Mouse (Mus musculus) MEL (cell line): ENCODE measurements around the gene Rab13. TPM values are rescaled to one million over a fixed set of nuclear protein-coding genes. Genes with fewer than 3 reads are reported as not detected.

Experiments
- DNase-seq: peaks from one replicate; pipeline ENCODE4 v3.0.0; 2011; ENCODE audit warnings: low read depth, low spot score
- H3K27ac ChIP-seq: 2 replicates; pipeline ENCODE4 v1.5.1; 2012; ENCODE audit warnings: low read depth, mild to moderate bottlenecking, control low read depth, low read length, moderate library complexity; ENCODE audit not compliant: control insufficient read depth
- H3K27me3 ChIP-seq, 2 experiments: fragments of 150-350 bp in 1 of 2; sonication (generic) in 1 of 2; 2 replicates each; pipeline ENCODE4 v1.6.1; 2012; ENCODE audit warnings: low read length in 2 of 2, mild to moderate bottlenecking in 2 of 2, improper control_type of control experiment in 1 of 2, moderate library complexity in 1 of 2; ENCODE audit not compliant: insufficient read depth in 2 of 2, control insufficient read depth in 1 of 2
- H3K36me3 ChIP-seq, 2 experiments: 2 replicates each; pipeline ENCODE4 v1.6.1; 2012 to 2014; ENCODE audit warnings: low read length in 2 of 2, improper control_type of control experiment in 1 of 2, inconsistent platforms in 1 of 2, mild to moderate bottlenecking in 1 of 2; ENCODE audit not compliant: insufficient read depth in 2 of 2, control insufficient read depth in 1 of 2
- H3K4me1 ChIP-seq, 2 experiments: fragments of 150-350 bp in 1 of 2; sonication (generic) in 1 of 2; 2 replicates each; pipeline ENCODE4 v1.6.1; 2012; ENCODE audit warnings: low read length in 2 of 2, improper control_type of control experiment in 1 of 2, mild to moderate bottlenecking in 1 of 2; ENCODE audit not compliant: insufficient read depth in 2 of 2, control insufficient read depth in 1 of 2
- H3K4me3 ChIP-seq, 2 experiments: fragments of 150-350 bp in 1 of 2; sonication (generic) in 1 of 2; 2 replicates each; pipeline ENCODE4 v1.5.1; 2012; ENCODE audit warnings: low read depth in 2 of 2, low read length in 2 of 2, mild to moderate bottlenecking in 2 of 2, moderate library complexity in 2 of 2, control low read depth in 1 of 2, improper control_type of control experiment in 1 of 2; ENCODE audit not compliant: control insufficient read depth in 1 of 2, insufficient read depth in 1 of 2
- H3K79me2 ChIP-seq: 2 replicates; pipeline ENCODE4 v1.6.1; 2012; ENCODE audit warnings: mild to moderate bottlenecking, low read length, moderate library complexity; ENCODE audit not compliant: control insufficient read depth, poor library complexity, insufficient read depth
- H3K9ac ChIP-seq: 2 replicates; pipeline ENCODE4 v1.6.1; 2012; ENCODE audit warnings: low read depth, mild to moderate bottlenecking, control low read depth, low read length, moderate library complexity; ENCODE audit not compliant: control insufficient read depth, poor library complexity, severe bottlenecking
- H3K9me3 ChIP-seq: fragments of 150-350 bp; sonication (generic); replicated peaks from 2 replicates; pipeline ENCODE4 v1.6.1; 2012; ENCODE audit warnings: mild to moderate bottlenecking, low read length, improper control_type of control experiment, moderate library complexity; ENCODE audit not compliant: insufficient read depth
- BHLHE40 ChIP-seq: IDR thresholded peaks from 2 replicates; pipeline ENCODE4 v1.6.1; 2012; ENCODE audit warnings: low read depth, mild to moderate bottlenecking, inconsistent platforms, low read length, improper control_type of control experiment, borderline replicate concordance
- CHD1 ChIP-seq: IDR thresholded peaks from 2 replicates; pipeline ENCODE4 v1.6.1; 2012; ENCODE audit warnings: low read depth, mild to moderate bottlenecking, inconsistent platforms, low read length, improper control_type of control experiment
- CHD2 ChIP-seq: IDR thresholded peaks from 2 replicates; pipeline ENCODE4 v1.6.1; 2011; ENCODE audit warnings: low read length, improper control_type of control experiment
- ELF1 ChIP-seq: IDR thresholded peaks from 2 replicates; pipeline ENCODE4 v1.6.1; 2014; ENCODE audit warnings: low read depth, mild to moderate bottlenecking, inconsistent platforms, low read length, improper control_type of control experiment, moderate library complexity
- EP300 ChIP-seq, 2 experiments: IDR thresholded peaks; 2 replicates each; pipeline ENCODE4 v1.6.1; 2011; ENCODE audit warnings: improper control_type of control experiment in 2 of 2, low read length in 2 of 2, low read depth in 1 of 2, mild to moderate bottlenecking in 1 of 2
- ETS1 ChIP-seq: IDR thresholded peaks from 2 replicates; pipeline ENCODE4 v1.6.1; 2012; ENCODE audit warnings: low read depth, mild to moderate bottlenecking, inconsistent platforms, low read length, improper control_type of control experiment, moderate library complexity
- GABPA ChIP-seq: IDR thresholded peaks from 2 replicates; pipeline ENCODE4 v1.6.1; 2012; ENCODE audit warnings: low read depth, mild to moderate bottlenecking, inconsistent platforms, low read length, improper control_type of control experiment, moderate library complexity
- GATA1 ChIP-seq: IDR thresholded peaks from 2 replicates; pipeline ENCODE4 v1.6.1; 2011; ENCODE audit warnings: low read depth, low read length, improper control_type of control experiment
- HCFC1 ChIP-seq: IDR thresholded peaks from 2 replicates; pipeline ENCODE4 v1.6.1; 2012; ENCODE audit warnings: low read depth, mild to moderate bottlenecking, inconsistent platforms, low read length, improper control_type of control experiment, moderate library complexity
- JUND ChIP-seq: IDR thresholded peaks from 2 replicates; pipeline ENCODE4 v1.6.1; 2011; ENCODE audit warnings: low read depth, mild to moderate bottlenecking, improper control_type of control experiment, low read length
- KAT2A ChIP-seq: conservative IDR thresholded peaks from 2 replicates; pipeline ENCODE4 v1.6.1; 2012; ENCODE audit warnings: low read depth, low read length, improper control_type of control experiment, inconsistent platforms
- MAFK ChIP-seq: IDR thresholded peaks from 2 replicates; pipeline ENCODE4 v1.6.1; 2011; ENCODE audit warnings: low read depth, mild to moderate bottlenecking, low read length, improper control_type of control experiment, borderline replicate concordance
- MAX ChIP-seq: IDR thresholded peaks from 2 replicates; pipeline ENCODE4 v1.6.1; 2011; ENCODE audit warnings: low read length, improper control_type of control experiment
- MAZ ChIP-seq: IDR thresholded peaks from 2 replicates; pipeline ENCODE4 v1.6.1; 2012; ENCODE audit warnings: low read depth, mild to moderate bottlenecking, inconsistent platforms, low read length, improper control_type of control experiment
- MEF2A ChIP-seq: IDR thresholded peaks from 2 replicates; pipeline ENCODE4 v1.6.1; 2014; ENCODE audit warnings: low read depth, mild to moderate bottlenecking, inconsistent platforms, low read length, improper control_type of control experiment; ENCODE audit not compliant: poor library complexity, insufficient replicate concordance, severe bottlenecking; ENCODE audit errors: extremely low read depth
- MXI1 ChIP-seq: IDR thresholded peaks from 2 replicates; pipeline ENCODE4 v1.6.1; 2011; ENCODE audit warnings: mild to moderate bottlenecking, low read depth, low read length, improper control_type of control experiment
- MYB ChIP-seq: IDR thresholded peaks from 2 replicates; pipeline ENCODE4 v1.6.1; 2011; ENCODE audit warnings: mild to moderate bottlenecking, low read depth, low read length, improper control_type of control experiment
- MYC ChIP-seq: IDR thresholded peaks from 2 replicates; pipeline ENCODE4 v1.6.1; 2011; ENCODE audit warnings: low read depth, mild to moderate bottlenecking, low read length, improper control_type of control experiment, moderate library complexity
- NELFE ChIP-seq: IDR thresholded peaks from 2 replicates; pipeline ENCODE4 v1.6.1; 2011; ENCODE audit warnings: low read depth, low read length, improper control_type of control experiment
- NRF1 ChIP-seq: IDR thresholded peaks from 2 replicates; pipeline ENCODE4 v1.6.1; 2014; ENCODE audit warnings: low read depth, mild to moderate bottlenecking, inconsistent platforms, low read length, improper control_type of control experiment, moderate library complexity; ENCODE audit not compliant: poor library complexity, insufficient read depth, severe bottlenecking
- POLR2A ChIP-seq, 2 experiments: IDR thresholded peaks; 2 replicates each; pipeline ENCODE4 v1.6.1; 2011 to 2012; ENCODE audit warnings: low read length in 2 of 2, mild to moderate bottlenecking in 2 of 2, control low read depth in 1 of 2, improper control_type of control experiment in 1 of 2, low read depth in 1 of 2, moderate library complexity in 1 of 2; ENCODE audit not compliant: control insufficient read depth in 1 of 2, insufficient read depth in 1 of 2, poor library complexity in 1 of 2
- POLR2AphosphoS2 ChIP-seq: IDR thresholded peaks from 2 replicates; pipeline ENCODE4 v1.6.1; 2011; ENCODE audit warnings: low read length, improper control_type of control experiment
- POLR2AphosphoS5 ChIP-seq: IDR thresholded peaks from 2 replicates; pipeline ENCODE4 v1.6.1; 2012; ENCODE audit warnings: low read depth, borderline replicate concordance, mild to moderate bottlenecking, inconsistent platforms, low read length, moderate library complexity, mixed read lengths
- RAD21 ChIP-seq: IDR thresholded peaks from 2 replicates; pipeline ENCODE4 v1.6.1; 2011; ENCODE audit warnings: mild to moderate bottlenecking, low read depth, low read length, improper control_type of control experiment
- RCOR1 ChIP-seq: IDR thresholded peaks from 2 replicates; pipeline ENCODE4 v1.6.1; 2012; ENCODE audit warnings: low read depth, mild to moderate bottlenecking, inconsistent platforms, low read length, improper control_type of control experiment
- TAL1 ChIP-seq: IDR thresholded peaks from 2 replicates; pipeline ENCODE4 v1.6.1; 2012; ENCODE audit warnings: mild to moderate bottlenecking, inconsistent platforms, low read length, moderate library complexity, mixed read lengths
- TBP ChIP-seq: IDR thresholded peaks from 2 replicates; pipeline ENCODE4 v1.8.0; 2011; ENCODE audit warnings: low read depth, low read length, improper control_type of control experiment
- UBTF ChIP-seq: IDR thresholded peaks from 2 replicates; pipeline ENCODE4 v1.6.1; 2012; ENCODE audit warnings: low read depth, mild to moderate bottlenecking, inconsistent platforms, low read length, improper control_type of control experiment, moderate library complexity, borderline replicate concordance; ENCODE audit not compliant: insufficient read depth
- USF1 ChIP-seq: IDR thresholded peaks from 2 replicates; pipeline ENCODE4 v1.6.1; 2014; ENCODE audit warnings: low read depth, mild to moderate bottlenecking, inconsistent platforms, low read length, improper control_type of control experiment, moderate library complexity
- USF2 ChIP-seq, 2 experiments: IDR thresholded peaks; 2 replicates each; pipeline ENCODE4 v1.6.1; 2011 to 2012; ENCODE audit warnings: improper control_type of control experiment in 2 of 2, low read length in 2 of 2, borderline replicate concordance in 1 of 2, inconsistent platforms in 1 of 2, low read depth in 1 of 2, mild to moderate bottlenecking in 1 of 2; ENCODE audit not compliant: insufficient read depth in 1 of 2
- ZC3H11A ChIP-seq: IDR thresholded peaks from 2 replicates; pipeline ENCODE4 v1.6.1; 2012; ENCODE audit warnings: low read depth, mild to moderate bottlenecking, inconsistent platforms, low read length, improper control_type of control experiment
- ZKSCAN1 ChIP-seq: IDR thresholded peaks from 2 replicates; pipeline ENCODE4 v1.6.1; 2012; ENCODE audit warnings: low read depth, mild to moderate bottlenecking, inconsistent platforms, low read length, improper control_type of control experiment, moderate library complexity
- ZMIZ1 ChIP-seq: IDR thresholded peaks from 2 replicates; pipeline ENCODE4 v1.6.1; 2012; ENCODE audit warnings: low read depth, mild to moderate bottlenecking, inconsistent platforms, low read length, improper control_type of control experiment, moderate library complexity
- ZNF384 ChIP-seq: IDR thresholded peaks from 2 replicates; pipeline ENCODE4 v1.6.1; 2012; ENCODE audit warnings: low read depth, mild to moderate bottlenecking, inconsistent platforms, low read length, improper control_type of control experiment
- polyA plus RNA-seq, 2 experiments: library from polyadenylated mRNA; stranded (reverse) in 1 of 2; unstranded in 1 of 2; fragments of >175 nt in 1 of 2; fragments of >200 nt in 1 of 2; gene quantifications; 2 replicates each; pipeline versions ENCODE4 v1.2.1 to v1.2.4; 2012; ENCODE audit warnings: low replicate concordance in 2 of 2, low read depth in 1 of 2; ENCODE audit not compliant: insufficient read length in 2 of 2, insufficient read depth in 1 of 2, missing spikeins in 1 of 2
- total RNA-seq: library from RNA; depleted of rRNA; stranded (reverse); fragments of 300-350 nt; gene quantifications from 2 replicates; pipeline ENCODE4 v1.2.3, GENCODE M21; 2012

Rab13 gene
- total and polyA plus RNA-seq, 3 experiments, result 5.1 to 7.7 TPM; not detected in 1

DNA sequence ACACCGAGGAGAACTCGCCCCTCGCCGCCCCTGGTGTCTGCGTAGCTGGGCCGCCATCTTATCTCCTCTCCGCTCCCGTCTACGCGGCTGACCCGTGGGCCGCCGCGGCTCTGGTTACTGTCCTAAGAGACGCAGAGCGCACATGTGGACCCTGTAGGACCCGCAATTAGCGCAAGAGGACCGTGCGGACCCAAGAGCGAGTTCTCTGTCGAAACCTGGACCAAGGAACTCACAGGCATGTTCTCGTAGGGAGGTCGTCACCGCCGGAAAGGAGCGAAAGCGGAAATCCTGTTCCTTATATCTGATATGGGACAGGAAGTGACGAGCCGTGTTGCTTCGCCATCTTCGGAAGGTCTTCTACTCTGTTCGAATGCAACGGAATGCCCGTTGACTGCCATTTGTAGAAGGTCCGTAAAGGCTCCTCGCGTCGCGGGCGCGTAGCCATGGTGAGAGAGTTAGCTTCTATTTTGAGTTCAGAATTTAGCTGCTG is at the start of gene Rab13, which contains the start of gene Rps27 (continued):
- peak; percentile 98 for TF ChIP-seq HCFC1
- peak; percentile 58 for TF ChIP-seq NRF1

DNA sequence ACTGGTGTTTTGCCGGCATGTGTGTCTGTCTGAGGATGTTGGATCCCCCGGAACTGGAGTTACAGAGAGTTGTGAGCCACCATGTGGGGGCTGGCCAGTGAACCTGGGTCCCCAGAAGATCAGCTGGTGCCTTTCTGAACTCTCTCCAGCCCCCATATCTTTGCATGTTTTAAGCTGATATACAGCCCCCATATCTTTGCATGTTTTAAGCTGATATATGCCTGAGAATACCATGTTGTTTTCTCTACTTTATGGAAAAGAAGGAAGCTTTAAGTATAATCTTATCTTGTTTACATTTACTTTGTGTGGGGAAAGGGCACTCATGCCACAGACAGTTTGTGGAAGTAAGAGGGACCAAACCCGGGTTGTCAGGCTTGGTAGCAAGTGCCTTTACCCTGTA is 33.9 kb upstream of the Rab13 start:
- peak; percentile 59 for DNase-seq
- Histone ChIP-seq H3K4me3 (no peak overlapping the region), H3K27me3 (no peaks in the 10 kb centered on the region), H3K4me1 (peaks cover 3 to 8% of the 10 kb centered on the region in 2 experiments), H3K9ac (no peak overlapping the region), H3K79me2 (no peaks in the 10 kb centered on the region), H3K27ac (0 out of 2 replicates have a peak overlapping the region, but pooled peaks have one; percentile 4), H3K9me3 (no peaks in the 10 kb centered on the region), H3K36me3 (peaks cover 0 to 7% of the 10 kb centered on the region in 2 experiments; a peak in 2 of 4 replicates)
- TF ChIP-seq ZNF384, result no peak
- TF ChIP-seq POLR2AphosphoS5, result no peak
- TF ChIP-seq NELFE, result no peak
- TF ChIP-seq NRF1, result no peak
- no peak for TF ChIP-seq GABPA
- peak; percentile 77 for TF ChIP-seq GATA1
- peak; percentile 66 to 68 for TF ChIP-seq EP300 (IDR thresholded peaks at IDR 0.05; ENCODE audit: low read depth in 1 of 2, low read length in 2 of 2)
- no peak for TF ChIP-seq RAD21
- TF ChIP-seq CHD2, result no peak
- no peak for TF ChIP-seq CHD1
- TF ChIP-seq MYB, result no peak
- TF ChIP-seq USF2 (IDR thresholded peaks at IDR 0.05; ENCODE audit: borderline replicate concordance in 1 of 2, insufficient read depth in 1 of 2, low read depth in 1 of 2, low read length in 2 of 2), result no peak
- TF ChIP-seq MXI1, result 0 out of 2 replicates have a peak, but pooled peaks have one; percentile 14
- no peak for TF ChIP-seq MEF2A
- no peak for TF ChIP-seq KAT2A
- no peak for TF ChIP-seq POLR2A (IDR thresholded peaks at IDR 0.05; ENCODE audit: control insufficient read depth in 1 of 2, insufficient read depth in 1 of 2, low read depth in 1 of 2, low read length in 2 of 2, poor library complexity in 1 of 2)
- TF ChIP-seq HCFC1, result no peak
- no peak for TF ChIP-seq MAZ
- no peak for TF ChIP-seq ZC3H11A
- 0 out of 2 replicates have a peak, but pooled peaks have one; percentile 31 for TF ChIP-seq MAFK
- TF ChIP-seq TBP, result no peak
- TF ChIP-seq ZKSCAN1, result no peak
- TF ChIP-seq MAX, result no peak
- no peak for TF ChIP-seq RCOR1
- TF ChIP-seq ETS1, result peak; percentile 76
- TF ChIP-seq MYC, result no peak
- no peak for TF ChIP-seq BHLHE40
- no peak for TF ChIP-seq USF1
- no peak for TF ChIP-seq ELF1
- TF ChIP-seq JUND, result no peak
- TF ChIP-seq UBTF, result no peak
- no peak for TF ChIP-seq ZMIZ1
- no peak for TF ChIP-seq POLR2AphosphoS2
- TF ChIP-seq TAL1, result no peak
